Mouse (Mus musculus) embryo, embryonic 11 days (tissue): ENCODE measurements around the gene Fam185a.

Experiments used
- DNase-seq: peaks from one replicate; pipeline ENCODE4 v3.0.0-alpha.2; 2015

Fam185a gene

DNA sequence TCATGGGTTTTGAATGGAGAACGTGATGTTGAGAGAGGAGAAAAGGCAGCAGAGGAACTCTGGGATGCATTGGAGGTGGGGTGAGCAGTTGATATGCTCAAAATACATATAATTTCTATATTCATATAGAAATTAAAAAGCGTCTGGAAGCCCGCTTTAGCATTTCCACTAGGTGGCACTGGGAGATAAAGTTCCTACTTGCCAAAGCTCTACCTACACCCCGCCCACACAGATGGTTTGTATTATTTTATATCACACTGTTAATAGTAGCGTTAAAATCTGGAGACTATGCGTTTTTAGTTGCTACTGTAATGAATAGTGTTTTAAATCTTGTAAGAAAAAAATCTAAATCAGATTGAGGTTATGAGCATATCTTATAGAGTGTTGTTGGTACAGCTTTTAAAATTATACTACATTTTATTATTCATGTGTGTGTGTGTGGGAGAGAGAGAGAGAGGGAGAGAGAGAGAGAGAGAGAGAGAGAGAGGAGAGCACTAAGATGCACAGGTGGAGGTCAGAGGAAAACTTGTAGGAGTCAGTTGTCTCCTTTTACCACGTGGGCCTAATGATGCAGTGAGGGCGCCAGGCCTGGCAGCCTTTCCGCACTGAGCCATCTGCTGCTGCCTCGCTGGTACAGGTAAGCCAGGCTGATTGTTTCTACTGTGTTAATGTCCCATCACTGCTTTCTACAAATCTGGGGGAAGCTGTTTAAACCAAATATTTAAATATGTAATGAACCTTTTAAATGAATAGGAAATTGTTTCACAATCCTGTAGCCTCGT, 9.6 kb downstream of the Fam185a start:
- peak; percentile 71 for DNase-seq

DNA sequence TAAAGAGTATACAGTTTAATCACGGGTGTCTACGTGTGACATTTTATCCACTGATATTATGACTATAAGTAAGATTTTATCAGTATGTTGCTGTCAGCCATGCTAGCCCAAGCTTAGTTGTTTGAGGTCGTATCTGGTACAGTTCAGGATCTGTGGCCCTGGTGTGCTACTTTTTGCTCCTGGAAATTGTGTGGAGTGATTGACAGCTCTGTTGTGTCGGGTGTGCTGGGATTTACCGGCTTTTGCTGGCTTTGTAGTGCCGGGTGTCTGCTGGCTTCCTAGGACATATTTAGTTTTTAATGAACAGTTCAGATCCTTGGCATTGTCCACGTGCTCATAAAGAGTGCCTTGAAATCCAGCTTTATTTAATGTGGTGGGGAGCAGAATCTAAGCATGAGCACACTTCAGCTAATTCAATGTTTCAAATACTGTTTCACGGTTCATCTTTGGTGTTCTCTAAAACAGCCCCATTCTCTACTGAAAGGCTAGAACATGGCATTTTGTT, 11.8 kb downstream of the Fam185a start:
- peak; percentile 11 for DNase-seq

DNA sequence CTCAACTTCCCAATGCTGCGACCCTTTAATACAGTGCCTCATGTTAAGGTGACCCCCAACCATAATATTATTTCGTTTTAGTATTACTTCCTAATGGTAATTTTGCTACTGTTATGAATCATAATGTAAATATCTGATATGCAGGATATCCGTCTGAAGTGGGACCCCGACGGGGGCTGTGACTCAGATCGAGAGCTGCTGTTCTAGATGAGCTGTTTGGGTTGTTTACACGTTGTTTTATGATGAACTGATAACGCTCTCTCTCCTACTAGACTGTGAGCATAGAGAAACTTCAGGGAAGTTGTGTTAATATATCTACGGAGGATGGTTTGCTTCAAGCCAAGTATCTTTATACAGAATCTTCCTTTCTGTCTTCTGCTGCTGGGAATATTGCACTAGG, 13.7 kb downstream of the Fam185a start:
- no peak for DNase-seq

DNA sequence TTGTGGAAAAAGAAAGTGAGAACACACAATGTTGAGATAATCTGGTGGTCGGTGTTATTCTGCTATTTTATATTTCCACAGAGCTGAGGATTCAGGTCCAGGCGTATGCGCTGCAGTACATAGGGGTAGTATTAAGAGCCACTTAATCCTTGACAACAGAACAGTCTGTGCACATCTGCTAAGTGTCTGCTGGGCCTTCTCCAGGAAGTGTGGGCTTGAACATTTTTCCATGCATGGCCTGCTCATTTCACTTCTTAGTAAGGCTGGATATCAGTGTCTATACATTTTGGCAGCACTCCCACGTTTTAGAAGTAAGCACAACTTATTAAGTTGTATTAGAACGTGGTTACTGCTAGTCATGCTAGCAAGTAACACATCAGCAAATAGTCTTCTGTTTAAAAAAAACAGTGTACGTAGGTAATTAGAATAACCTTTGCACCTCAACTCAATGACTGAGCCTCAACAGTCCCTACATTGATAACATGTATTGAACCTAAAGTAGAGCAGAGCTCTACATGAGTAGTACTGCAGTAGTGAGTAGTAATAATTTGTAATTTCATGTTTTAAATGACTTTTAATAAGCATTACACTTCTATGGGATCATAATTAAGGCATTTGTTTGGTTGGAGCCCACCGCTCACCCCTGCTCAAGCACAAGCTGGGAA, 14.8 kb downstream of the Fam185a start:
- no peak for DNase-seq

DNA sequence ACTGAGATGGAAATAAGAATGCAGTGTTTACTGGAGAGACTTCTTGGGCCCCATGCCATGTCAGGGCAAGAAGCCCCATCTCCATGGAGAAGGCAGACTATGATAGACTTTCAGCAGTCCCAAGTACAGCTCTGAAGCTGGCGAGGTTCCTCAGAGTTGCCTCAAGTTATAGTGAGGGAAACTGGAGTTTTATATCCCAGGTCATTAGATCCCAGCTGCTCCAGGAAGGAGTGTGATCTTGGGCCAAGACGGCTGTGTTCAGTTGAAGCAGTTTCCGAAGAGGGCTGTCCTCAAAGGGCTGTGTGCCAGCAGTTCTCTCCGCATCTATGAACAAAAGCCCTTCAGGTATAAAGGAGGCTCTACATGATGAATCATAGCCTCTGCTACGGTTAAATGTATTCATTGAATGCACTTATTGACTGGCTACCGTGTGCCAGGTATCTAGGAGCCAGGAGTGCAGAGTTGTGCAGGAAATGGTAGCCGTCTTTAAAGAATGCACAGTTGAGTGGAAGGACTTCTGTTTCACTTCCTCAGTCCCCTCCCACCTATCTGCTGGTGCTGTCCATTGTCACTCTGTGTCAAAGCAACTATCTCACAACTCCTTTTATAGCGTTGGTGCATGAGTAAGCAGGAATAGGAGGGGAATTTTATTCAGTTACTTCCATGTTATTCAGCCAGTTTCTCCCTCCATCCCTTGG, 16.2 kb downstream of the Fam185a start:
- DNase-seq: no peak

DNA sequence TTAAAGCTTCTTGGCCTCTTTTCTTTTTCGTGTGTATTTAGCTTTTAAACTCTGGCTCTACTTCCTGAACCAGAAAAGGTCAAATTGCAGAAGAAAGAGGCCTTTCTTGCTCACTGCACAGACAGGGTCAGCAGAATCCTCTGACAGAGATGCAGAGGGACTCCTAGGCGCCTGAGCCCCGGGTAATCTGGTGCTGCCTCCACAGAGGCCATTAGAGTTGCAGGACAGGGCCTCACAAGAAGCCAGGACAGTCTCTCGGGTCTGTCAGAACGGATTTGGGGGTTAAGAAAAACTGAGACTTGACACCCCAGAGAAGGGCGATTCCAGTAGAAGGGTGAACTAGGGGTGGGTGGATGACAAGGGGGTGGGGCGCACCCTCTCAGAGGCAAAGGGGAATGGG, 42.6 kb downstream of the Fam185a start:
- peak; percentile 11 for DNase-seq

DNA sequence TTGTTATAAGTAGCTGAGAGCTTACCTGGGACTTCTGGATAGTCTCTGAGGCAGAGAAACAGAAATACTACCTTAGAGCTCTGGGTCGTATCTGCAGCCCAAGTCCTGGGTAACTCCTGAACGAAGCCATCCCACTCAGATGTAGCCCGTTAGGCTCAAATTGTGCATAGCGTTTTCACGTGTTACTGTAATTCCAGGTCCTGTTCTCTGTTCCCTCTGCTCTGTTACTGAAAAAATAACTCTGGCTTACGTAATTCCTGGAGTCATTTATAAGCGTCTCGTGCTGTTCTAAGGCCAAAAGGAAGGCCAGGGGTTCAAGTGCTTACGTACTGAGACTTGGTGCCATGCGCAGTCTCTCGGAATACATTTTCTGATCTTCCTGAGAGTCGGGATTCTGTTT, 43.3 kb downstream of the Fam185a start:
- DNase-seq: no peak

- no peak for DNase-seq
Observed at GRCm38 (mm10) chr5:21478428-21478827, 53.7 kb downstream of the Fam185a start.

GRCm38 (mm10) chr5:21479746-21480145, 55.0 kb downstream of the Fam185a start:
- DNase-seq: no peak

DNA sequence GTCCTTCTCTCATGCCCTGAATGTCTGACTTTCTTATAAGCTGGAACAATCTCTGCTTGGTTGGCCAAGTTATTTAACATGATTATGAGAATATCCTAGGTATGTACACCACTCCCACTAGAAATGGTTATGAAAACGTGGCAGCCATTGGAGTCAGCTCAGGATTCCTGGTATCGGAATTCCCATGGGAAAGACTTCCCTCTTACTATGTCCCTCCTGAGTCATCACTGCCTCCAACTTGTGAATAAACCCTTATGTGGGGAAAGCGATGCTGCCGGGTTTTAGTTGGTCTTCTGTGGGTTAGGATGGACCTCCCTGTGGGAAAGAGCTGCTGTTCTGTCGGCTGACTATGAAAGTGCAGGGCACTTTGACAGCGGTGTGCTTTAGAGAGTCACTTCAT, 56.8 kb downstream of the Fam185a start:
- DNase-seq: no peak

DNA sequence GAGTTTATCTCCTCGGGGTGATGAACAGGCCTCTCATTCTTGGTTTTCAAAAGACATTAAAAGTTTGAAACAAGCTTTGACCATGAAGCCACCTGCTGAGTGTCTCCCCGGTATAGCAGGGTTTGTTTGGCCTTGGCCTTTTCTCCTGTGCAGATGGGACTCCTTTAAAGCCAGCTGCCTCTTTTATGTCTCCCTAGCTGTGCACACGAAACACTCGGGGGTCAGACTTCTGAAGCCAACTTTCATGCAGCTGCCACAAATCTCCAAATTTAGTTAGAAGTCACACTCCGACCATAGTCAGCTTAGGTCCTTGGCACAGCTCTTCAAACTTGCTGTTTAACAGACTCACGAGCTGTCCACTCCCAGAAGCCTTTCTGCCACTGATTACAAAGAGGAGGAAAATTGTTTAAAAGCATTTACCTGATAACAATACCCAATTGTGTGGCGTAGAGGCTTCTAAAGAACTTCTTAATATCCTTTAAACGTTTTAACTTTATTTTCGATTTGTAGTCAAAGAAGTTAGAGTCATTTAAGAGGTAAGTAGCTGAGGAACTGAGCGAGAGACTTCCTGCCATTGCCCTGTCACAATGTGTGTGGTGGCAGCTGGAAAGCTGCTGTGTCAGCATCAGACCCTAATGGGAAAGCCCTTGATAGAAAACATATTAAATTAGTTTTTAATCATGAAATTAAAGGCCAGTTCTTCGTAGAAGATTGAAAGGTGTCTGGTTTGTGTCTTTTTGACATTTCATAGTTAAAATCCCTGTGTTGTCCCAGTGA, 57.9 kb downstream of the Fam185a start:
- peak; percentile 24 for DNase-seq

DNA sequence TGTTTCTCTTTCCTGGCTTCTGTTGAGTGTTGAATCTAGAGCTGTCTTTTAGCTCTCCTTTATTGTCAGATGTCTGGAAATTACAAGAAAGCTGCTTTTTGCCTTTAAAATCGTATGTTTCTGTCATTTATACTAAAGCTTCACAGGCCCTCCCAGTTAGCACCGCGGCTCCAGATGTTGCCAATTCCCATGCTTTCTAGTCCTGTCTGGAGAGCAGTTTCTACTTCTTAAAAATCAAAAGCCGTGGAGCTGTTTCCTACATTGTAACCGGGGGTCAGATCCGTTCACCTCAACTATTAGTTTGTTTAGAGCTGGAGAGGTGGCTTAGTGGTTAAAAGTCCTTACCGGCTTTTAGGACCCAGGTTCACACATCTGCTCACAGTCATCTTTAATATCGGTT, 58.5 kb downstream of the Fam185a start:
- DNase-seq: no peak

GRCm38 (mm10) chr5:21485197-21485829, 60.6 kb downstream of the Fam185a start:
- DNase-seq: no peak

- no peak for DNase-seq
Observed at GRCm38 (mm10) chr5:21486798-21487197, 62.0 kb downstream of the Fam185a start.

GRCm38 (mm10) chr5:21487306-21487705, 62.5 kb downstream of the Fam185a start:
- DNase-seq: no peak

GRCm38 (mm10) chr5:21487716-21488115, 63.0 kb downstream of the Fam185a start:
- no peak for DNase-seq

DNA sequence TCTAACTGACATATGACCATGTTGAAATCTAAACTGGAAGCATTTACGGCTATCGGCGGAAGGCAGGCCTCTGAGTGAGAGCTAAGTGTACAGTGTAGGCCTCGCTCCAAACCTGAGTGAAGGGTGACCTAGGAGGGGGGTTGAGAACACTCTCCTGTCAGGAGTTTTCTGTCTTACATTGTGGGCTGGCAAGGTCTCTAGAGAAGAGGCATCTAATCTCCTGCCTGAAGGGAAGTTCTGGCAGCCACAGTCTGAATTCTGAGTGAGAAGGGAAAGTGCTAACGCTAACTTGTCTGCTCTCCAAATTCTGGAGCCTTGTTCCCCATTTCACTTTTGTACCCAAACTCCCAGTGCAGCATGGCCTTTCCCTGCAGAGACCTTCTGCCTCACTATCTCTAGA, 63.7 kb downstream of the Fam185a start:
- no peak for DNase-seq

DNA sequence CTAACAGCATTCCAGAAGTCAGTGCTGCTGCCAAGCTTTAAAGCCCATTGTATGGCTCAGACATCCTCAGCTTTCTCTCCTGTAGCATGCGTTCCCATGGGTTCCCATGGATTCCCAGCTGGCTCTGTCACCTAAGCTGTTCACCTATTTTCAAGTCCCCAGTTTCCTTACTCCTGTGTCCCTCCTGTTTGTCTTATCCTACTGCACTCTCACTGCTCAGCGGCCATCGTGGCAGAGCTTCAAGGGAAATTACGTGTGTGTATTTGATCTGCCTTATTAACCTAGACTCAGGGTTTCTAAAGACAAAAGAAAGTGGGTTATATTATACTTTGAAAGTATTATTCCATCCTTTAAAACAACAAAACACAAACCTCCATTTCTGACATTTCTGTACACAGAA, 64.4 kb downstream of the Fam185a start:
- no peak for DNase-seq

- DNase-seq: no peak
Observed at GRCm38 (mm10) chr5:21491469-21491868, 66.7 kb downstream of the Fam185a start.

DNA sequence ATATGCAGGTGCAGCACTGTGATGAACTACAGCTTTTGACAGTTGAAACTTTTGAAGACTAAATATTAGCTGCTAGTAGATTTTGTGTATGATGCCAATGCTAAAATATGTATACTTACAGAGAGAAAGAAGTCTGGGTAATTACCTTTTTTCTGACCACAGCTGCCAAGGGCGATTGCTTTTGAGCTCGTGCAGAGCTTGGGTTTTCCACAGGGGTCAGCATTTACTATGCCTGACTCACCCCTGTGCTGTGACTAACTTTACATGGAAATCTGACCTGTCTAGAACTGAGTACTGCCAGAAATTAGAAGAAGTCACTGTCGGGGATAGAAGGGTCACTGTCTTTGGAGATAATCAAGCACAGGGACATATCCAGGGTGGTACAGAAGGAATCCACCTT, 67.5 kb downstream of the Fam185a start:
- no peak for DNase-seq

DNA sequence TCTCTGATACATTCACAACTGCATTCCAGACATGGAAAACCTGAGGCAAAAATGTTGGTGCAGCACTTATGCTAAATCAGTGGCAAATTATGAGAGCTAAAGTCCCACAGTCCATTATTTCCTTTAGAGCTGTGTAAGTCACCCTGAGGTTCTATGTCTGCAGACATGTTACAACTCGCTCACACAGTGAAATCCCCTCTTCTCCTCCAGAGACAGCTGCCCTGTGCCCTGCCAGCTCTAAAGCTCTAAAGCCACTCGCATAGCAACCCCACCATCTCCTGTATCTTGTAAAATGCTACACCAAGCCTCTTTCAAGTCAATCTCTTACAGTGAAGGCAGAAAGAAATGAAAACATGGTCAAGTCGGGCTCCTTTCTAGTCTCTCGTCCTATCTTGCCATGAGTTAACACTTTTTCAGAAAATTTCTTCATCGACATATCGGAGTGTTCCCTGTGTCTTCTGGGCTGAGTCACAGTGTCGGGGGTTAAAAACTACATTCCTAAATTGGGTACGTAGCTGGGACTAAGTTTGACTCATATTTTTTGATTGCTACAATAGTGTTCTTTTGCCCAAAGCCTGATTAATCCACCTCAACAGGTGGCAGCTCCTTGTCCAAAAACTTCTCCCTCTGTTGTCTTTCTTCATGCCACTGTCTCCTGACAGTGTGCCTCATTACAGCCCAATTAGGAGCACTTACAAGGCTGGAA, 68.7 kb downstream of the Fam185a start:
- no peak for DNase-seq

- DNase-seq: no peak
Observed at GRCm38 (mm10) chr5:21494781-21495180, 70.0 kb downstream of the Fam185a start.
